Mouse (Mus musculus): ENCODE data around the gene Neb. TPM values are rescaled to one million over a fixed set of nuclear protein-coding genes. Genes with fewer than 3 reads are reported as not detected.
"Not testable (repeated sequence)": the region's sequence is repeated elsewhere in the genome, so short reads cannot be mapped to it uniquely, and the experiment has no call there.

Gene Neb
- polyA plus RNA-seq, 2 experiments: 51.8 to 126 TPM

DNA sequence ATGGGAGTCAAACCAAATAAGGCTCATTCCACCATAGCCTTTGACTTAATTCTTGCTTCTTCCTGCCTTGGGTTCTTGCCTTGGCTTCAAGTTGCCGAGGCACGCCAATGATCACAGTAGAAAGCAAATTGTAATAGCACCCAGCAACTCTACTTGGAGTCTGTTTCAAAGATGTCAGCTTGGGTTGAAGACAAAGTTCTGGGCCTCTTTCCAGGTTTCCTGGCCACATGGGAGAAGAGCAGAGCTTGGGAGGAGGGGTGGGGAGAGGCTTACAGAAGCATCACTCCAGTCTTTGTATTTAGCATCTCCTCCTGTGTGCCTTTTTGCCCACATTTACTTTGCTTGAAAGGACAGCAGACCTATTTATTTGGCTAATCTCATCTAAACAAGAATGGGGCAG is 244.9 kb downstream of the Neb start:
- Histone ChIP-seq H3K4me1 (ENCODE audit: control insufficient read depth, insufficient read depth, low read length) (no peaks in the 10 kb centered on the region), H3K9ac (ENCODE audit: low read depth, low read length, severe bottlenecking) (no peak overlapping the region), H3K36me3 (ENCODE audit: control insufficient read depth, insufficient read depth, low read length) (peaks cover 17% of the 10 kb centered on the region), H3K27me3 (ENCODE audit: control insufficient read depth, insufficient read depth, low read length) (no peaks in the 10 kb centered on the region), H3K9me3 (ENCODE audit: control insufficient read depth, low read length) (no peaks in the 10 kb centered on the region), H3K4me3 (replicated peaks; ENCODE audit: low read length) (no peak overlapping the region), H3K27ac (replicated peaks; ENCODE audit: low read depth, low read length) (no peak overlapping the region), H3K4me2 (replicated peaks; ENCODE audit: low read depth, low read length, severe bottlenecking) (no peak overlapping the region)
- ATAC-seq (ENCODE audit: low FRiP score, low read depth) (no peak), DNase-seq (ENCODE audit: low spot score) (no peak)
- no peak for TF ChIP-seq POLR2A (IDR thresholded peaks at IDR 0.05; ENCODE audit: borderline replicate concordance, extremely low read depth, insufficient read depth, insufficient read length)
- WGBS: 74% methylated on average over 2 of the region's 2 CpGs

DNA sequence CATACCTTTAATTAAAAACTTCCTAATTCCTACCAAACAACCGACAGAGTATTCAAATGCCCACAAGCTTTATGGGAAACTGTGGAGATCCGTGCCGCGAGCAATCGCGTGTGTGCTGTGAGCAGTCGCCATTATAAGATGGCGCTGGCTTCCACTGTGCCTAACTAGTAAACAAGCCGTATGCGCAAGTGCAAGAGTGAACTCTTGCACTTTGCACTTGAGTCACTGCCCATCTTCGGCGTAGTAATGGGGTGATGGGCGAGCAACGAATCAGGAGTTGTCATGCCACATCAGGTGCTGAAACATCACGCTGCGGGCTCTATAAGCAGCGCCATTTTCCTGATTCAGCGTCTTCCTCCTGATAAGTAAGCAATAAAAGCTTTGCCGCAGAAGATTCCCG is 246.9 kb downstream of the Neb start:
- not testable (repeated sequence) for H3K4me2 ChIP-seq (replicated peaks; ENCODE audit: low read depth, low read length, severe bottlenecking); H3K4me1 ChIP-seq (ENCODE audit: control insufficient read depth, insufficient read depth, low read length); H3K27me3 ChIP-seq (ENCODE audit: control insufficient read depth, insufficient read depth, low read length); ATAC-seq (ENCODE audit: low FRiP score, low read depth); H3K27ac ChIP-seq (replicated peaks; ENCODE audit: low read depth, low read length); H3K4me3 ChIP-seq (replicated peaks; ENCODE audit: low read length); H3K9me3 ChIP-seq (ENCODE audit: control insufficient read depth, low read length); DNase-seq (ENCODE audit: low spot score); H3K9ac ChIP-seq (ENCODE audit: low read depth, low read length, severe bottlenecking)
- H3K36me3 ChIP-seq (ENCODE audit: control insufficient read depth, insufficient read depth, low read length): peaks cover 15% of the 10 kb centered on the region
- WGBS: 97% methylated on average over 20 of the region's 20 CpGs

DNA sequence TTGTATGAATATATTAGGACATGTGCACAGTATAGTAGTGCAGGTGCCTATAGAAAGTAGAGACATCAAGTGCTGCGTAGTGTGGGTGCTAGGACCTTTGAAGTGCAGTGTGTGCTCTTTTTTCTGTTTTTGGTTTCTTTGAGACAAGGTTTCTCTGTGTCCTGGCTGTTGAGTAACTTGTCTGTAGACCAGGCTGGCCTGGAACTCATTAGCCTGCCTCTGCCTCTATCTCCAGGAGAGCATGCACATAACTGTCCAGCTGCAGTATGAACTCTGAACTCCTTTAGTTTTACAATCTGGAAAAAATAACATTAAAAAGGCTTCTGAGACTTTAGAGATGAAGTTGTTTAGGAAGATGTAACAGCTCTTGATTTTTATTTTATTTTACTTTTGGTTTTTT is 264.2 kb downstream of the Neb start:
- H3K27me3 ChIP-seq (ENCODE audit: control insufficient read depth, insufficient read depth, low read length): no peaks in the 10 kb centered on the region
- no peak for TF ChIP-seq POLR2A (IDR thresholded peaks at IDR 0.05; ENCODE audit: borderline replicate concordance, extremely low read depth, insufficient read depth, insufficient read length)
- peaks cover 81% of the 10 kb centered on the region for H3K36me3 ChIP-seq (ENCODE audit: control insufficient read depth, insufficient read depth, low read length)
- no peak for ATAC-seq (ENCODE audit: low FRiP score, low read depth)
- no peak for DNase-seq (ENCODE audit: low spot score)
- no peak overlapping the region for H3K4me3 ChIP-seq (replicated peaks; ENCODE audit: low read length)
- no peaks in the 10 kb centered on the region for H3K4me1 ChIP-seq (ENCODE audit: control insufficient read depth, insufficient read depth, low read length)
- H3K27ac ChIP-seq (replicated peaks; ENCODE audit: low read depth, low read length): no peak overlapping the region
- 60% methylated on average over 1 of the region's 1 CpGs for WGBS
- no peak overlapping the region for H3K9ac ChIP-seq (ENCODE audit: low read depth, low read length, severe bottlenecking)
- H3K9me3 ChIP-seq (ENCODE audit: control insufficient read depth, low read length): no peaks in the 10 kb centered on the region
- no peak overlapping the region for H3K4me2 ChIP-seq (replicated peaks; ENCODE audit: low read depth, low read length, severe bottlenecking)

Small RNA genes within 50 kb of the gene (microRNA-seq; reads per million reads assigned to microRNA genes)
- gene Gm22095: not detected

Other genes with a start within 250 kb of the Neb start
- gene Arl5a, start 46.4 kb upstream of the Neb start, polyA plus RNA-seq (2012; rRNA removed): 35.7 and 35.9 TPM in 2 replicates
- 65.0 and 72.0 TPM in 2 replicates for gene Arl5a, start 46.4 kb upstream of the Neb start, polyA plus RNA-seq (2014; fragmentation: Nextera tagmentation; extraction: Ambion mirVana)